Mouse (Mus musculus): ENCODE measurements around the gene Med9.

DNA sequence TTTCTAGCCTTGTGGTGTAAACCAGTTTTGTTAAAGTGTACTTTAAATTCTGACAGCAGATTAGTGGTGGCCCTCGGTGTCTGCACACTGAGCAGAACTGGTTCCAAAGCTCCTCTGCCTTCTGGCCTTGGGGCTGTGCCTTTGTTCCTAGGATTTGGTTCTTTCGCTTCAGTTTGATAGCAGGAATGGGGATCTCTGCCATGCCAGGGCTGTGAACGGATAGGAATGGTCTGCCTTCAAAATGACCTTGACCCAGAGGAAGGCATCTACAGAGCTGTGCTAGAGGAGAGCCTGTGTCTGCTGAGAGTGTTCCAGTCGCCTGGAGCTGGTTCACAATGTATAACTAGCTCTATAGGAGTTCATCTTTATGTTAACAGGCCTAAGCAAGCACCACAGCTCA lies 11.4 kb downstream of the Med9 start:
- TF ChIP-seq CTCF (IDR thresholded peaks at IDR 0.05; ENCODE audit: low read depth) (no peak), EP300 (IDR thresholded peaks at IDR 0.05; ENCODE audit: low read depth) (no peak)

All from liver, embryonic 14.5 days (tissue).